Mouse (Mus musculus): Measurements from ENCODE around the gene Ninj2. TPM values are rescaled to one million over a fixed set of nuclear protein-coding genes. Genes with fewer than 3 reads are reported as not detected.

Gene Ninj2
- total and polyA plus RNA-seq, 3 experiments: 1.1 to 6.5 TPM; not detected in 1

DNA sequence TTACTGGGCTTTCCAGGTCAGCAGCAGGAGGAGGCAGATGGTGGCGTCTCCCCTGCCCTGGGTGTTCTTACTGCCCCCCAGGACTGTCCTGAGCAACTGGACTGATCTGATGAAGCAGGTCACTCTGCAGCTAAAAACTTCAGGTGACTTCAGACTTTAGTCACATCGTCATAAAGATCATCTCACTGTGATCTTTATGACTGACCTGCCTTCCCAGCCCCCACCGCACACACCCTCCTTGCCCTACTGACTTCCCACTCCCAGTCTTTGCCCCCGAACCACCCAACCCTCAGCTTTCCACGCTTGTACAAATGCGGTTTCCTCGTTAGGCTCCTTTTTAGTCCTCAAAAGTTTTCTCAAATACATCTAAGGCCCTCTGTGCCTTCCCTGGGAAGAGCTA lies 133.9 kb downstream of the Ninj2 start:
- no peak overlapping the region for H3K27ac ChIP-seq (ENCODE audit: insufficient read depth, low read depth)
- in situ Hi-C loops (cut with MboI; ENCODE audit: low pct_ligation_motif_present, low pct_unique_long_range_greater_than_20kb, low sequenced_read_pairs) (loop anchor here (5.0 kb wide), 1 partner anchor 80 kb away; no protein-coding TSS in a partner anchor), dilution Hi-C loops (cut with MboI; ENCODE audit: extremely low pct_ligation_motif_present, extremely low pct_unique_long_range_greater_than_20kb, low sequenced_read_pairs) (no loop called here)
- H3K4me3 ChIP-seq (replicated peaks in 1 of 3; ENCODE audit: low read depth in 2 of 3, low read length in 2 of 3, poor library complexity in 1 of 3): no peak overlapping the region
- TF ChIP-seq SIN3A (IDR thresholded peaks at IDR 0.05; ENCODE audit: low read length) (no peak), KAT2A (IDR thresholded peaks at IDR 0.05; ENCODE audit: insufficient replicate concordance, low read length) (no peak), NRF1 (IDR thresholded peaks at IDR 0.05; ENCODE audit: low read depth, low read length) (no peak), MXI1 (IDR thresholded peaks at IDR 0.05; ENCODE audit: low read depth, low read length) (no peak)
- no peak for DNase-seq (ENCODE audit: extremely low read depth)
- no peak overlapping the region for H3K4me2 ChIP-seq (ENCODE audit: insufficient read depth, low read depth, poor library complexity, severe bottlenecking)
- H3K9me3 ChIP-seq (replicated peaks; ENCODE audit: low read length): no peaks in the 10 kb centered on the region
- H3K79me2 ChIP-seq (replicated peaks; ENCODE audit: control insufficient read depth, extremely low read depth, insufficient read depth, poor library complexity, severe bottlenecking): no peaks in the 10 kb centered on the region; the same call in 1 of the 2 replicates
- H3K9ac ChIP-seq (ENCODE audit: insufficient read depth, low read depth): no peak overlapping the region
- no peaks in the 10 kb centered on the region for H3K36me3 ChIP-seq (replicated peaks in 1 of 2; ENCODE audit: control insufficient read depth in 1 of 2, insufficient read depth in 1 of 2, low read length in 1 of 2)
- no peaks in the 10 kb centered on the region for H3K27me3 ChIP-seq (replicated peaks)
- H3K4me1 ChIP-seq (ENCODE audit: control insufficient read depth in 1 of 2, insufficient read depth in 2 of 2): no peaks in the 10 kb centered on the region; a peak in 1 of 4 replicates

GRCm38 (mm10) chr6:120229806-120230205 lies 136.7 kb downstream of the Ninj2 start:
- H3K36me3 ChIP-seq (replicated peaks in 1 of 2; ENCODE audit: control insufficient read depth in 1 of 2, insufficient read depth in 1 of 2, low read length in 1 of 2): no peaks in the 10 kb centered on the region
- no peak overlapping the region for H3K27ac ChIP-seq (ENCODE audit: insufficient read depth, low read depth)
- TF ChIP-seq MXI1 (IDR thresholded peaks at IDR 0.05; ENCODE audit: low read depth, low read length) (no peak), MEF2A (IDR thresholded peaks at IDR 0.05; ENCODE audit: borderline replicate concordance, low read depth, low read length) (no peak), EP300 (IDR thresholded peaks at IDR 0.05; ENCODE audit: low read length) (no peak), MAFK (IDR thresholded peaks at IDR 0.05; ENCODE audit: insufficient replicate concordance, low read length) (no peak), USF1 (IDR thresholded peaks at IDR 0.05; ENCODE audit: low read depth, low read length) (no peak), POLR2A (IDR thresholded peaks at IDR 0.05; ENCODE audit: low read depth, low read length) (no peak), USF2 (conservative IDR thresholded peaks at IDR 0.05; ENCODE audit: low read depth, low read length) (no peak), JUND (conservative IDR thresholded peaks at IDR 0.05; ENCODE audit: low read depth, low read length) (no peak), JUN (IDR thresholded peaks at IDR 0.05; ENCODE audit: insufficient read depth, low read depth, low read length) (no peak), ZKSCAN1 (IDR thresholded peaks at IDR 0.05; ENCODE audit: borderline replicate concordance, low read depth, low read length) (no peak), TBP (conservative IDR thresholded peaks at IDR 0.05; ENCODE audit: low read depth, low read length) (no peak), NRF1 (IDR thresholded peaks at IDR 0.05; ENCODE audit: low read depth, low read length) (no peak), CHD1 (IDR thresholded peaks at IDR 0.05; ENCODE audit: low read depth, low read length) (no peak)
- H3K9me3 ChIP-seq (replicated peaks; ENCODE audit: low read length): no peaks in the 10 kb centered on the region
- H3K4me2 ChIP-seq (ENCODE audit: insufficient read depth, low read depth, poor library complexity, severe bottlenecking): no peak overlapping the region
- DNase-seq (ENCODE audit: extremely low read depth): no peak
- dilution Hi-C loops (cut with MboI; ENCODE audit: extremely low pct_ligation_motif_present, extremely low pct_unique_long_range_greater_than_20kb, low sequenced_read_pairs): no loop called here
- H3K4me3 ChIP-seq (replicated peaks in 1 of 3; ENCODE audit: low read depth in 2 of 3, low read length in 2 of 3, poor library complexity in 1 of 3): no peak overlapping the region
- no peaks in the 10 kb centered on the region; a peak in 1 of 4 replicates for H3K4me1 ChIP-seq (ENCODE audit: control insufficient read depth in 1 of 2, insufficient read depth in 2 of 2)
- H3K27me3 ChIP-seq (replicated peaks): no peaks in the 10 kb centered on the region
- in situ Hi-C loops (cut with MboI; ENCODE audit: low pct_ligation_motif_present, low pct_unique_long_range_greater_than_20kb, low sequenced_read_pairs): loop anchor here (5.0 kb wide), 1 partner anchor 77 kb away; no protein-coding TSS in a partner anchor
- H3K79me2 ChIP-seq (replicated peaks; ENCODE audit: control insufficient read depth, extremely low read depth, insufficient read depth, poor library complexity, severe bottlenecking): no peaks in the 10 kb centered on the region; the same call in 1 of the 2 replicates
- no peak overlapping the region for H3K9ac ChIP-seq (ENCODE audit: insufficient read depth, low read depth)
